Mouse (Mus musculus) layer of hippocampus, postnatal 36 days (tissue): ENCODE measurements around the gene Pde9a. TPM values are rescaled to one million over a fixed set of nuclear protein-coding genes. Genes with fewer than 3 reads are reported as not detected.

Source experiments
- DNase-seq, 2 experiments: peaks; one replicate each; pipeline ENCODE4 v3.0.0; 2022
- total RNA-seq, 2 experiments: library from RNA; stranded (reverse); gene quantifications; 2 replicates each; pipeline ENCODE4 v1.2.3; 2021

The Pde9a gene
- total RNA-seq, 2 experiments from 2014 or later, result 20.7 to 31.6 TPM

DNA sequence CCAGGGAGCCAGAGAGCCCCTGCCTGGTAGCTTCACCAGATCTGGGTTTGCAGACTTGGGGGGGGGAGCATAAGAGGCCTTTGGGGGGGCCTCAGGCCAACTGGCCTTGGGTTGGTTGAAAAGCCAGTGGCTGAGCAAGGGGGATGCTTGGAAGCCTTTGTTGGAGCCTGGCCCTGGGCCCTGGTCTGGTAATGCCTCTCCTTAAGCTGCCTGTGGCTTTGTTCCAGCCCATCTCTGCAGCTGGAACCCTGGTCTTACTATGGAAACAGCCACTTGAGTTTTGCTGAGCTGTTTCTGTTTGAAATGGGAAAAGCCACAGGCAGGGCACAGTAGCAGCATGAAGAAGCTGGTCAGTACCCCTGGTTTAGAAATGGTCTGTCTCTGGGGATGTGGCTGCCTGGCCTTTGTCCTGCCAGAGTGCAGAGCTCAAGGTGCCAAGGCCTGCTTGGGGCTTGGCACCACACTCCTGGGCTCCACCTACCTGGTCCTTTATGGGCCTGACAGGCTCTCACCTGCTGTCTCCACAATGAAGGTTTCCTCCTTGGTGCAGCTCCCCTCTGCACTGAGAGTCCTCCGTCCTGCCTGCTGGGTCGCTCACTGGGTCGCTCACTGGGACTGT, 3.5 kb downstream of the Pde9a start:
- DNase-seq, result no peak

DNA sequence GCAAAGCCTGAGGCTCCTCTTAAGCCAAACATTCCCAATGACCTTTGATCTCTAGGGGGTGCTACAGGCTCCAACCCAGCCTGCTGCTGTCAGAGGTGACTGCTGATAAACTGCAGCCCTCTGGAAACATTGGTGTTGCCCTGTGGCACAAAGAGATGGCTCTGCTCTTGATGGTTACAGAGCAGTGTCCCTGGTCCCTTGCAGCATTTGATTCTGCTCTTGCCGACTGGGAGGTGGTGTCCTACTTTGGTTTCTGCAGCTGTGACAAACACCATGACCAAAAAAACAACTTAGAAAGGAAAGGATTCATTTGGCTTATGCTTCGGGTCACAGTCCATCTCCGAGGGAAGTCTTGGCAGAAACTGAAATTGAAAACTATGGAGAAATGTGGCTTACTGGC, 5.5 kb downstream of the Pde9a start:
- DNase-seq, result no peak

GRCm38 (mm10) chr17:31392041-31392440, 6.0 kb downstream of the Pde9a start:
- DNase-seq, result no peak

DNA sequence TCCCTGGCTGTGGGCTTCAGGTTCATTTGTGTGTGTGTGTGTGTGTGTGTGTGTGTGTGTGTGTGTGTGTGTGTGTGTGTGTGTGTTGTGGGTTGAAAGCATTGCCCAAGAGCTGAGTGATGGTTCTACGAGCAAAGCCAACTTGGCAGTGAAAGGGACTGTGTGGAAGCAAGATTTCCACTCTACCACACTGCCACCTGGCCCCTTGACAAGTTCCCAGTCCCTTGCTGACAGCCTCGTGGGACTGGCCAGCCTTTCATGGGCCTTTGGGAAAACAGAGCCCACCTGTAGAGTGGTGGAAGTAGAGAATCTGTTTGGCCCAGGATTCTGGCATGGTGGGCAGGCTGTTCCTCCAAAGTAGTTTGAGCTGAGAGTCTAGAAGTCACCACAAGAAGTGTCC, 7.8 kb downstream of the Pde9a start:
- DNase-seq, result no peak

GRCm38 (mm10) chr17:31400294-31400693, 14.3 kb downstream of the Pde9a start:
- peak in 1 of 2 experiments; percentile 32 for DNase-seq

- DNase-seq, result no peak
These were observed 15.2 kb downstream of the Pde9a start for GRCm38 (mm10) chr17:31401160-31401559.

- DNase-seq, result no peak
These were observed 16.7 kb downstream of the Pde9a start for GRCm38 (mm10) chr17:31402713-31403112.

DNA sequence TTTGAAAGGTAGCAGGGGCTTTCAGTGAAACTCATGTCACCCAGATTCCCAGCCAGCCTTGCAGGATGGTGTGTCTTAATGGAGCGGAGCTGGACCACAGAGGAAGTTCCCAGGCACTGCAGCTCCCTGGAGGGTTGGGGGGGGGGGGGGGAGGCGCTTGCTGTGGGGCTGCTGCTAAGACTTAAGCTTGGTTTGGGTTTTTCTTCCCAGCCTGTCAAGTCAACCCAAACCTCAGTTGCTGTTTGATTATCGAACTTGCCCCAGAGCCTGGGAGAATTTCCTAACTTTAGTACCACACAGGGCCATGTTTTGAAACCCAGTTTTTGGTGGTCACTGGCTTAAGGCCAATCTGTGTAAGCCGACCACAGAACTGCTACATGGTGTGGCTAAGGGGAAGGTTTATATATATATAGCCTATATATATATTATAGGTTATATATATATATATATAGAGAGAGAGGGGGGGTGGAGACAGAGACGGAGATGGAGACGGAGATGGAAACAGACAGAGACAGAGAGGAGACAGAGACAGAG, 19.8 kb downstream of the Pde9a start:
- DNase-seq, result no peak

GRCm38 (mm10) chr17:31409741-31410350, 23.8 kb downstream of the Pde9a start:
- no peak for DNase-seq

DNA sequence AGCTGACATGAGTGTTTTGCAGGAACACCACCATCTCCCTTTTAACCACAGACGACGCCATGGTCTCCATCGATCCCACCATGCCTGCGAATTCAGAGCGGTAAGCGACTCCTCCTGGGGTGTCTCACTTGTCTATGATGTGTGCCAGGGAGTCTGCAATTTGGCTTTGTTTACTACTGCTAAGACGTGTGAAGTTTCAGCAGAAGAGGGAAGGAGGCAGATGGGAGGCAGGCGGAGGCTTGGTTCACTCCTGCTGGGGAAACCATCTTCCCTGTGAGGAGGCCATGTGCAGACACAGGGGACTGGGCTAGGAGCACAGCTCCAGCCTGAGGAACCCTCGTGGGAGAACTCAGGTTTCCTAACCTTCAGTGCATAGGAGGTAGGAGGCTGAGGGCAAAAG, 29.2 kb downstream of the Pde9a start:
- peak; percentile 53 to 56 for DNase-seq

DNA sequence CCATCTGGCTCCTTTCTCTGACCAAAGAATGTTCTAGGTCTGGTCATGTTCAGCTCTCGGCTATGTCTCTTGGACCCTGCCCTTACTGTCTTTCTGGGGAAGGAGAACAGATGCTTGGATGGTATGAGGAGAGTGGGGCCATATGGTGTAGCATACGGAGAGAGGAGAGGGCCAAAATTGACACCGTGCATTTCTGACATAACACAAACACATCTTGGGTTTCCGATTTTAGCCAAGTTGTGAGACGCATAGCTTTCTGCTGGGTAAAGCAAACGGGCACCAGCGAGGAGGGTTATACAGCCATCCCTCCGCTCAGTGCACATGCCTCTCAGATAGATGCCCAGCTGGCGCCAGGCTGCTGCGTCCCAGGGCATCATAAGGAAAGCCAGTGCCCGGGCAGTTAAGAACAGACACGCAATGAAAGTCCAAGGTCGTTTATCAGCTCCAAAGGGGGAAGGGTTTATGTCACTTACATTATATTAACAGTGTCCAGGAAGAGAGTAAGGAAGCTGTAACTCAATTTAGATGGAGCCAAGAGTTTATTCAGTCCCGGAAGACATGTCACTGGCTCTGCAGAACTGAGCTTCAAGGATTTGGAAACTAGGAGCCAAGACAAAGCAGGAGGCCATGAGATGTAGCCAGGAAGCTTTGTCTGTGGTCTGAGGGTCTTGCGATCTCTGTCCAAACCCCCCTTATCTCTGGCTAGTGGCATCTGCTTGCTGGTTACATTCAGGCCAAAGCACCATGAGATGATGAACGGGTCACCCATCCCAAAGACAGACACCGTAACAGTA, 33.0 kb downstream of the Pde9a start:
- no peak for DNase-seq

DNA sequence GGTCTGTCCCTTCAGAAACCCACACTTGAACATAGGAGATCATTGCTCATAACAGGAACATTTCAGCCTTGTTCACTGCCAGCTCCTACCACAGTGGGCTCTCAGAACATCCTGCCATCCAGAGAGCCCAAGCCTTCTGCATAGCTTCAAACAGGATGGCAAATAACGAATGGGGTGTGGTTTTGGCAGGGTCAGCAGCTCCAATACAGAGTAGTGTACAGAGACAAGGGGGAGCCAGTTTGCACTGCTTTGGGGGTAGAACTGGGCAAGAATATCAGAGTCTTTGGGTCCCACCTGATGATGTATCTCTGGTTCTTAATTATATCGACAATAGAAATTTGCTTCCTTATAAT, 33.6 kb downstream of the Pde9a start:
- no peak for DNase-seq

DNA sequence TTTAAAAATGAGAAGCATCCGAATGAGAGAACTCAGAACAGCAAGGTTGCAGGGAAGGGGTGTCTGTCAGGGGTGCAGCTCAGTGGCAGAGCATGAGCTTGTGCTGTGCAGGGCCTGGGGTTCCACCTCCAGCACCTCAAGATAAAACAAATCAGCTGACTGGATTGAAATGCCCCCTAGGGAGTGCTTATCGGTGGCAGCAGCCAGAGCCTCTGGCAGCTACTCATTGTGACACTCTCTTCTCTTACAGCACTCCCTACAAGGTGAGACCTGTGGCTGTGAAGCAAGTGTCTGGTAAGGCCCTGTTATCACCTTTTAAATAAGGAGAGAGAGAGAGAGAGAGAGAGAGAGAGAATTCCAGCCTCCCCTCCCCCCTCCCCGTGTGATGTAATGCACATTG, 34.0 kb downstream of the Pde9a start:
- no peak for DNase-seq

DNA sequence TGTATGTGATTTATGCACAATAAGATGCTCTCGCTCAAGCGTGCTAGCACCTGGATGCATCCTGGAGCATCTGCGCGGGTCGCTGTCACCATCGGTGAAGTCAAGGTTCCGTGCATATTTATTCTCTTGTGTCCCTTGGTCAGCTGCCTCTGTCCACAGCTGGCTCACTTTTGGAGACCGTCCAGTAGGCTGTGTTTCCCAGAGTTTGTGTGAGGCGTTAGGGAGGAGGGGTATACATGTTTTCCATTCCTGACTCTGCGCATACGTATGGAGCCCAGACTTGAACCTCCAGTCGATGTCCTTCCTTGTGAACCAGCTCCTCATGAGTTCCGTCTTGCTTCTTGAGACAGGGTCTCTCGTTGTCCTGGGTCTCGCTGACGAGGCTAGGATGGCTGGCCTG, 34.6 kb downstream of the Pde9a start:
- no peak for DNase-seq

- no peak for DNase-seq
These were observed 36.4 kb downstream of the Pde9a start for GRCm38 (mm10) chr17:31422381-31422780.

DNA sequence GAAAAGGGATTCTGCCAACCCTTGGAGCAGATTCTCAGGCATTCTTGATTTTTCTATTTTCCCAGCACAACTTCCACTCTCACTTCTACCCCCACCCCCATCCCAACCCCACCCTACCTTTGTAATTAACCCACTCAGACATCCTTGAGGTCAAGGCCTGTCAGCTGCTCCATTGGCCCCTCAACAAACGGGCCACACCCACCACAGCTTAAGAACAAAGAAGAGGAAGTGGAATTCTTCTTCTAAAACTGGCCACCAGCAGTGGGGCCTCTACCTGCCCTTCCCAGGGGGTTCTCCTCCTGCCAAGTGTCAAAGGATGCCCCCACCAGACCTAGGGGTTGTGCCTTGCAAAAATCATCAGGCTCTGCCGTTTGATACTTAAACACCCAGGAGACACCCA, 37.0 kb downstream of the Pde9a start:
- no peak for DNase-seq

DNA sequence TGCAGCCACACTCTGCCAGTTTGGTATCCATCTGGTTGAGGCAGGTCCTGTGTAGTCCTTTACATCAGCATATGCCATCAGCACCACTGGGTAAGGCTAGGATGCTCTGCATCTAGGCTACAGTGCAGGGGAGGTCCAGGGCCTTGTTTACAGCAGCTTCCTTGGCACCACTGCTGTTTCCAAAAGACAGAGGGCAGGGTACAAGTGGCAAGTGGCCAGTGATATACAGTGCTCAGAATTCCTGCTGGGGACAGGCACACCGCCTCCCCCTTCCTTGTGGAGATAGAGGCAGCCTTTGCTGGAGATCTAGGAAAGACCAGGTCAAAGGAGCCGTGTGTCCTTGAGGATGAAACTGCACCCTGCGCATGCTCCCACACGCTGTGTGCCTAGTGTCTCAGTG, 38.3 kb downstream of the Pde9a start:
- DNase-seq, result no peak

DNA sequence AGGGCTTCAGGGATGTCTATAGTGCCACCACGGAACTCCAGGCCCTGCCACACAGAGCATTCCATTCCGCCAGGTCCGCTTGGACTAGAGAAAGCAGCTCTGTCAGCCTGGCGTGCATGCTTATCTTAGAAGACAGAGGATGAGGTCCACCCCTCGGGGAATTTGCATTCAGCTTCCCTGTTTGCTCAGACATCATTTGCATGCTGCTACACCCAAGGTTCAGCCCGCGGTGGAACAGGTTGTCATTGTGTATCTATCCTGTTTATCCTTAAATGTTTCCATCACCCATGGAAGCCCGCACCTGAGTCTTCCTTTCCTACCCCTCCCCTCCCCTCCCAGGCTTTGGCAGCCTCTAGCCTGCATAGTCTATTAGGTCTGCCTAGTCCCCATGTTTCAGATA, 38.8 kb downstream of the Pde9a start:
- DNase-seq, result no peak

GRCm38 (mm10) chr17:31425827-31426698, 40.1 kb downstream of the Pde9a start:
- no peak for DNase-seq

DNA sequence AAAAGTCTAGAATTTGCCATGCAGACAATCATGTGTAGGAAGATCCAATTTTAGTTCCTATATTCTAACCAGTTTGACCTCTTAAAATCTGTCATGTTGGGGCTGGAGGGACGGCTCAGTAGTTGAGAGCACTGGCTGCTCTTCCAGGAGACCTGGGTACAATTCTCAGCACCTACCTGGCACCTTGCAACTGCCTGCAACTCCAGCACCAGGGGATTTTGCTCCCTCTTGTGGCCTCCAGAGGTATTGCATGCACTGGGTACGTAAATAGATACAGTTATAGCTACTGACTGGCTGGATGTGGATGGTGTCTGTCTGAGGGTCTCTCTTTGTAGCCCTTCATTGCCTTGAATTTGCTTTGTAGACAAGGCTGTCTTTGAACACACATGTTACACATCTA, 43.4 kb downstream of the Pde9a start:
- DNase-seq, result no peak

- no peak for DNase-seq
These were observed 46.9 kb downstream of the Pde9a start for GRCm38 (mm10) chr17:31432878-31433281.

DNA sequence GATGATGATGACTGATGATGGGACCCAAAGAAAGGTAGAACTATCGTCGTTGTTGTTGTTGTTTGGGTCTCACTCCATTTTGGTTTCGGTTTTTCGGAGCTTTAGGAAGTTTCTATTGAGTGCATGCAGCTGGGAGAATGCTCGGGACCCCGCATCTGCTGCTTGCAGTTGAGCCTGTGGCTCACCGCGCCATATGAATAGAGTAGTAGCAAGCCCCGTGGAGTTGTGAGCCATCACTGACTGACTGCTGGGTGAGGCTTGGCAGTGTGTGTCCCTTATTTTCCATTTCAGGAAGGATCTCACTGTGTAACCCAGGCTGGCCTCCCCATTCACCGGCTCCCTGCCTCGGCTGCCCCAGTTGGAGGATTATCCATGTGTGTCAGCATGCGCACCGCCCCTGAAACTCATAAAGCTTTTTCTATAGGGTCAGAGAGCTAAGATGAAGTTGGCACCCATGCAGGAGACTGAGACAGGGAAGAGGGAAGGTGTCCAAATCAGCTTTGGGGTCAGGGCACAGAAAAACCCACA, 47.5 kb downstream of the Pde9a start:
- DNase-seq, result no peak
